Mouse (Mus musculus): ENCODE data around the gene Il2ra. TPM values are rescaled to one million over a fixed set of nuclear protein-coding genes. Genes with fewer than 3 reads are reported as not detected.
"Not testable (repeated sequence)": the region's sequence is repeated elsewhere in the genome, so short reads cannot be mapped to it uniquely, and the experiment has no call there.

Gene Il2ra
- polyA plus RNA-seq (2012; rRNA removed), result 0.51 and 0.54 TPM in 2 replicates

DNA sequence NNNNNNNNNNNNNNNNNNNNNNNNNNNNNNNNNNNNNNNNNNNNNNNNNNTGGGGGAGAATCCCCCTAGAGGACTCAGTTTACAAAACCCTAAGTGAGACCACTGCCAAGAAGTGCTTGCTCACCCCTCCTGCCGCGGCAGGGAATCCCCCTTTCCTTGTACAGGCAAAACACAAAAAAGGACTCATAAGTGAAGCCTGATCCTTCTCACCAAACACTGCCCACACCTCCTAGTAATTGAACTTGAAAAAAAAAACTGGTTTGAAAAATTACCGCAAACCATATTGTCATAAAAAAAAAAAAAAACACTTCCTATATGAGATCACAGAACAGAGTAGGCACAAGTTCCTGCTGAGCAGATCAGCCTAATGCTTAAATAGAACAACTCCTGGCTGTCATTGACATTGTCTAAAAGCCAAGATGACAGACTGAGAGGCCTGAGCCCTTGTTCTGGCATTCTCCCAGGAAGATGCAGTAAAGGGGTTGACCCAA lies at the start of gene Il2ra:
Il2ra (plus strand) TSS at position 357 of the 491 bp plus-strand sequence.
- no peak for DNase-seq (ENCODE audit: low read depth)

DNA sequence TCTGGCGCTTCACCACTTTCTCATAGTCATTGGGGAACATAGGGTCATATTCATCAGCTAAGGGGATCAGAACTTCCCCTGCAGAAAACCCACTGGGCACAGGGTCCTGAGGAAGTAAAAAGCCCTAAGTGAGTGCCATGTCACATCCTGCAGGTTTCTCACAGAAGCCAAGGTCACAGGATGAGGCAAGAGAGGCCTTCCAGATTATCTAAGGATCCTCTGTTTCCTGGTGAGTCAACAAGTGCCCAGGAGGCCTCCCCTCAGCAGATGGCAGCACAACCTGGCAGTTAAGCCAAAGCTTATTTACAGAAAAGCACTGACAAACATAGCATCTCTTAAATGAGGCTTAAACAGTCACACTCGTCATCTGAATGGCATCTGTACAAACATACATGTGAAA lies 45.9 kb upstream of the Il2ra start:
- DNase-seq (ENCODE audit: low read depth), result no peak

DNA sequence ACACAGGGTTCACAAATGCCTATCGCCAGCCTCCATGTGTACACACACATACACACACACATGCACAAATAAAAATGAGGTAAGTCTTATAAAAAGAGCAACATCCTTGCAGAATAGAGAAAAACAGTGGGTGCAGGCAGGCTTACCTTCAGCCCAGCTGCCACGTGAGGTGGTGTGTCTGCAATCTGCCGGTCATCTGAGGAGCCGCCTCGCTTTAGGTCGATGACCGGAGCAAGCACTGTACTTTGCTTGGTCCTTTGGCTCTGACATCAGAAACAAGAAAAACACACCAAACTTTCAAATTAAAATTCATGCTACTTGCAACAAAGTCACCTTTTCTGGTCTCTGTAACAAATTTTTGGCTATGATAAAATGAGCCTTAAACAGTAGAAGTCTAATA lies 44.7 kb upstream of the Il2ra start:
- no peak for DNase-seq (ENCODE audit: low read depth)

DNA sequence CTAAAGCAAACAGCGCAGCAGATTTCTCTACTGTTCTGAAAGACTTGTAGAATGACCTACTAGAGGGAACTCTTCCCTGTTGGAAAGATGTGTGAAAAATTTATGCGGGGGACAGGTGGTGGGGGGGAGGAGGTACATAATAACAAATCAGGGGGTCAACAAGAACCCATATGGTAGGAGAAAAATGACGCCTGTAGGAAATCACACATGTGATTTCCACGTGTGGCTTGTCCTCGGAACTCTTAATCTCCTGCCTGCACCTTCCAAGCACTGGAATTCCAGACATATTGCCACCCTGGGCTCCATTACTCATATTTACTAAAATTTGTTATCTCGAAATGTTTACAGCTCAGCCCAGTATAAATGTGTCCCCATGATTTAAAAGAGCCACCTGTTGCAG lies 40.8 kb upstream of the Il2ra start:
- no peak for DNase-seq (ENCODE audit: low read depth)

DNA sequence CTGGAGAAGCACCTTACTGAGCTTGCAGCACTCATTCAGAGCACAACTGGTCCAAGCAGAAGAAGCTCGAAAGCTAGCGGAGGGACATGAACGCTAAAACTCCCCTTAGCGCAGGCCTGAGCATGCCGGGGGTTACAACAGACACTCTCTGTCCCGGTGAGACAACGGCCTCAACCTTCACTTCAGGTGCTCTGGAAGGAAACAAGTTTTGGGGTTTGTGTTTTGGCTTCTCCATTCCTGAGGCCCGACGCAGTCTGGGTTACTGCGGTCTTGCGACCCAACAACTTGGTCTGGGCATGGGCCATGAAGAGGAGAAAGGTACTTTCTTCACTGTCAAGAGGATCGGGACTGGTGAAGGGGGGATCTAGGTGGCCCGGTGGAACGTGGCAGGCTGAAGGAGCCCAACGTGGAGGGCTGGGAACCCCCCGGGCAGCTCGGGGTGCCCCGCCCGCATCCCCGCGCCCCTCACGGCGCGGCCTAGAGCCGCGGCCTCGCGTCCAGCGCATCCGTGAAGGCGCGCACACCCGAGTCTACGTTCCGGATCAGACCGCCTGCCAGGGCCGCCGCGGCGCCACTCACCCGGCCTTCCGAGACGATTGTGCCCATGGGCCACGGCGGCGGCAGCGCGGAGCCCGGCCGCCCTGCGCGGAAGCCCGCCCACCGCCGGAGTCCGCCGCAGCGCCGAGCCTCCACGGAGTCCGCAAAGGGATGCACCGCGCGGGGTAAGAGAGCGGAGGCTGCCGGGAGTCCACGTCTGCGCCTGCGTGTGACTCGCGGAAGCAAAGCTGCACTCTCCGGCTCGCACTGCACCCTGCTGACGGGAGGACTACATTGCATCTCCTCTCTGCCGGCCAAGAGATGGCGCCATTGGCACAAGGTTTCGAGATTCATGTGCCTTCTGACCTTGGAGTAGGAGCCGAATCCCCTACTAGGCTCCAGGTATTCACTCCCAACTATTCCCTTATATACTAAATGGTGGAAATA lies 39.8 kb upstream of the Il2ra start:
- DNase-seq (ENCODE audit: low read depth), result peak; percentile 75

DNA sequence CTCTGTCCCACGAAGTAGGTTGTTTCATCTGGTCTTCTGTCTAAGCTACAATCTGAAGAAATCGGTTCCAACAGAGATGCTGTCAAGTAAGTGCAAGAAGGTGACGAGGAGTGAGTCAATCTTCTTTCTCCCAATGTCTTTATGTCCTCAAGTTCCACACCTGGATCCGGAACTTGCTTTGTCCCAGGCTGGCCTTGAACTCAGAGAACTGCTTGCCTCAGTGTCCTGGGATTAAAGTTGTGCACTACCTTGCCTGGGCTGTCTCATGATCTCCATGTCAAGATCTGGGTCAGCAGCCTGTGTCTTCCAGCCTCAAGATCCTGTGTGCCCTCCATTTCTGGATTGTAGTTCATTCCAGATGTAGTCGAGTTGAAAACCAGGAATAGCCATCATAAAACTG lies 38.6 kb upstream of the Il2ra start, which contains the start of gene Rbm17:
Rbm17 (minus strand) TSS at position 101 of the 400 bp plus-strand sequence.
- DNase-seq (ENCODE audit: low read depth), result no peak

DNA sequence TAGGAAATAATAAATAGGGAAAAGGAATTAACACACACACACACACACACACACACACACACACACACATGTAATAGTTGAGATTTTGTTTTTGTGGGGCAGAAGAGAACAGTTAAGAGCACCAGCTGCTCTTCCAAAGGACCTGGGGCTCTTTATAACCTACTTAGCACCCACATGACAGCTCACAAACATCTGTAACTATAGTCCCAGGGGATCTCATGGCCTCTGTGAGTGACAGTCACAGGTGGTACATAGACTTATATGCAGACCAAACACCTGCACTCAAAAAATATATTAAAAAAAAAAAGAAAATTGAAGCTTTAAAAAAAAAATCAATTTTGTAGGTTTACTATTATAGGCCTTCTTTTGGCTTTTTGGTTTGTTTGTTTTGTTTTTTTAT lies 37.7 kb upstream of the Il2ra start:
- DNase-seq (ENCODE audit: low read depth), result no peak

DNA sequence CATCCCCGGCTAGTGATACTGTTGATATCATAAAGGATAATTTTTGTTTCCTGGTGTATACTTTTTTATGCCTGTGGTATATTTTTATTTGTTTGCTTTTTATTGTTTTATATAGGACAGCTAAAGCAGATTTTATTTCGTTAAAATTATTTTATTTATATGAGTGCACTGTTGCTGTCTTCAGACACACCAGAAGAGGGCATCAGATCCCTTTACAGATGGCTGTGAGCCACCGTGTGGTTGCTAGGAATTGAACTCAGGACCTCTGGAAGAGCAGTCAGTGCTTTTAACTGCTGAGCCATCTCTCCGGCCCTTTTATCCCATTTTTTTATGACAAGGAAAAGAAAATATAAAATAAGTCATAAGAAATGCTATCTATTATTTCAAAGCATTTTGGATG lies 35.9 kb upstream of the Il2ra start:
- DNase-seq (ENCODE audit: low read depth), result not testable (repeated sequence)

DNA sequence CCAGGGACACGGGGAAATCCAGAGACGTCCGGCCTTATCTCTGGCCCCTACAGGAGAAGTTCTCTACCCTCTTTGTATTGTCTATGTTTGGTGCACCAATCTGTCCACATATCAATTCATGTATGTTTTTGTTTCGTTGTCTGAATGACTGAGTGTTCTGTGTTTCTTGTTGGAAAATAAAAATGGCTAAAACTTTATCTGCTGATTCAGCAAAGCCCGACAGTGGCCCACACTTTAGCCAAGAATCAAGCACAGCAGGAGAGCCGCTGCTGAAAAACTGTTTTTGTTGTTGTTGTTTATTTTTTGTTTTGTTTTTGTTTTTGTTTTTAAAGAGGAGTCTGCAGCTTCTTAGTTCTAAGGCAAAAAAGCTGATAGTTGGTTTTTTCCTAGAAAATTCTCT lies 29.7 kb upstream of the Il2ra start:
- DNase-seq (ENCODE audit: low read depth), result not testable (repeated sequence)

DNA sequence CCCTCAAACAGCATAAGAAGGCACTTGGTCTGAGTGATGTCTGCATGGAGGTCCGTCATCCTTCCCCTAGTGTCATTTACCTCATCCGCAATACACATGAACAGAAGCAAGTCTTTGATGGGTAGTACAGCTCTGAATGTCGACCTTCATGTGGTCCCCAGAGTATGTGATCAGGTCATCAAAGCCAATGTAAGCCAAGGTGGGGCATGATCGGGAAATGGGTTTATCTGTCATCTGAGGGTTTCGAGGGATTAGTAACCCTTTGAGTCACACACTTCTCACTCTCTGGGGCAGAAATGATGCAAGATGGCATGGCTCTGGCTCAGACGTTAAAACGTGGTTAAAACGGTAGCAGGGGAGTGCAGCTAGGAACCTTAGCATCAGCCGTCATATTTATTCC lies 25.8 kb upstream of the Il2ra start:
- DNase-seq (ENCODE audit: low read depth), result no peak

DNA sequence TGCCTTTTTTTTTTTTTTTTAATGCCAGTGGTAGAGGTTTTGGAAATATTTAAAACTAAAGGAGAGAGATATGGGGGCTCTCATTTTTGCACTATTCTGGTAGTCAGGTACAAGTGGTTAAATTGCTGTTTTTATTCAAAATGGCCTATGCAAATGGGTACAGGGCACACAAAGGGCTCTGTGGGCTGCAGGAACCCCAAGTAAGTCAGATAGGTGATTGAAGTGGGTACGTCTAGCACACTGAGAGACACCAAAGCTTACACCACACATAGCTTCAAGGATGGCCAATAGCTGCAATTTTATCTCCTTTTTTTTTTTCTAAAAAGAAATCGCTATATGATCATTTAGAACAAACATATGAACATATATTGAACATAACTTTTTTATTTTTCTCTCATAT lies 23.0 kb upstream of the Il2ra start:
- DNase-seq (ENCODE audit: low read depth), result no peak

DNA sequence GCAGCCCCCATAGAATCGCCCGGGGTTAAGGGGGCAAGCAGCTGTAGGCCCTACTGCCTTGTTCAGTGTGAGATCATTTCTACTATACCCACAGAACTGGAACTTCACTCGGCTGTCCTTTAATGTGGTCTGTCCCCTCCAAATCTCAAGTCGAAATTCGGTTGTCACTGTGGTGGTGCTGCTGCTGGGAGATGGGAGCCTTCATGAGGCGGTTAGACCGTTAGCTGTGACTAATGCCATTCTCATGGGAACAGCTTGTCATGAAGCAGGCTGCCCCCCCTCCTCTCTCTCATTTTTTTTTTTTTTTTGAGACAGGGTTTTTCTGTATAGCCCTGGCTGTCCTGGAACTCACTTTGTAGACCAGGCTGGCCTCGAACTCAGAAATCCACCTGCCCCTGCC lies 19.4 kb upstream of the Il2ra start:
- no peak for DNase-seq (ENCODE audit: low read depth)

DNA sequence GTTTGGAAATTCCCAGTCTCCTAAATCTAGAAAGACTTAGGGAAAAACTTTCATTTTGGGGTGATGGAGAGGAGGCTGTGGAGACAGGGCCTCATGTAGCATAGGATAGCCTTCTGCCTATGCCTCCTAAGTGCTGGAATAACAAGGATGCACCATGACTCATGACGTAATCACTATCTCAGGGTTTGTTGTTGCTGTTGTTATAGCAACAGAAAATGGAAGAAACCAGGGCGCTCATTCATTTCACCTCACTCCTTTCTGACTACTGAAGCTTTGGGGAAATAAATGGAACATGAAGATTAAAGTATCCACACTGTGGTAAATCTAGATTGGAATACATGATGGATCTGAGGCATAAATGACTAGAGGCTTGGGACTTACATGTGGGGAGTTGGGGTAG lies 18.9 kb upstream of the Il2ra start:
- no peak for DNase-seq (ENCODE audit: low read depth)

DNA sequence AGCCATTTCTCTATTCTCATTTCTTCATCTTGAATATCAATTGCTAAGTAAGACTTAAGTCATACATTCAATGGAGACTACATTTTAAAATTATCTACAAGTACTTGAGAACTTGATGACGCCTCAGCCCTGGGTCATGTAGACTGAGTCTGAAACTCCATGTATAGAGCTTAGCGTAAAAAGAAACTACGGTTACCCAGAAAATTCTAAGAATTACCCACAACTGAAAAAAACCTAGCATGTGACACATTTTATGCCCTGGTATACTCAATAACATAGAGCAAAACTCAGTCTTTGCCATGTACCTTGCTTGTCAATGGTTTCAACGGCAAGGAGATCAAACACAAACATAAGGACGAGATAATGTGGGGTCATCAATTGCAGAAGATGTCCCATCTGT lies 16.7 kb upstream of the Il2ra start, which contains the start of gene Gm17490:
Gm17490 (minus strand) TSS at position 375 of the 400 bp plus-strand sequence.
- DNase-seq (ENCODE audit: low read depth), result no peak

DNA sequence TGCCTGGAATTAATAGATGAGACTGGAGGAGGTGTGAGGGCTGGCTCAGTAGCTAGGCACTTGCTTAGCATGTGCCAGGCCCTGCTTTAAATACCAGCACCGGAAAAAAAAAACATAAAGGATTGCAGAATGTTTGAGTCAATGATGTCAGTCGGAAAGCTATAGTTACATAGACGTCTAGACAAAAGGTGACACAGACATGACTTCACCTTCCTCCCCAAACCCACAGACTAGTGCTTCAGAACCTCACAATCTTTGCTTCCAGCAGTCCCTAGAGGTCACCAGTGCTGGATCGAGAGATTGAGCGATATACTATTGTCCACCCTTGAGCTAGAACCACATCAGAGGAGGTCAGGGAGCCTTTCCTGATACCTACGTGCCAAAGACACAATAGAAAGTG lies 7.6 kb upstream of the Il2ra start:
- DNase-seq (ENCODE audit: low read depth), result no peak

DNA sequence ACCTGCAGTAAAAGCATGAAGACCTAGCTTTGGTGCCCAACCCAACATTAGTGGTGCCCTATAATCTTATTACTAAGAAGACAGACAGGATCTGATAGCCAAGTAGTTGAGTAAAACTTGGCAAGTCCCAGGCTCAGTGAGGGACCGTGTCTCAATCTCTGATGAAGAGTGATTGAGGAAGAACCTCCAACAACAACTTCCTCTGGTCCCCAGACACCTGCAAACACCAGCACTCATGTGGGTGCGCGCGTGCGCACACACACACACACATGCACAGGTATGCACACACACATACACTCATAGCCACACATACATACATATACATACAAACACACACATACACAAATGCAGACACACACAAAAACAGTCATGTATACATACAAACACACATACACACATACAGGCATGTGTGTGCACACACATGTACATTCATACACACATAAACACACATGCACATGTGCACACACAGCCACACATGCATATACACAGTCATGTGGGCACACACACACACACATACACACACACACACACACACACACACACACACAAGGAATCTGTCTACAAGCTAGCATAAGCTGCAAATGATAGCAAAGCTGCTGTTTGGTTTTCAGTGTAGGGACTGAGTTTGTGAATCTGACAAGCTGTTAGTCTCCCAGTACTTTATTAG lies 7.0 kb upstream of the Il2ra start:
- DNase-seq (ENCODE audit: low read depth), result no peak

DNA sequence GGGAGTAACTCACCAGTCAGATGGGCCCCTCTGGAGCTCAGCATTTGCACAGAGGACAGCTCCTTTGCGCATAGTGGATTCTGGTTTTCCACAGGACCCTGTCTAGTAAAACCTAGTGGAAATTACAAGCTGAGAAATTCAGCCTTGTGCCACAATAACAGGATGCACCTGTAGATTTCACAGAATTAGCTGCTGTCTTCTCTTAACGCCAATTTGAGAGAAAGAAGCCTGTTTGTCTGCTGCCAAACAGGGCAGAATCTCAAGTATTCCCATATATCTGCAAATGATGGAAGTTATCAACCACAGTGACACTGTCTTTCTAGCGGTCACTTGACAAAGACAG lies 6.5 kb upstream of the Il2ra start:
- no peak for DNase-seq (ENCODE audit: low read depth)

DNA sequence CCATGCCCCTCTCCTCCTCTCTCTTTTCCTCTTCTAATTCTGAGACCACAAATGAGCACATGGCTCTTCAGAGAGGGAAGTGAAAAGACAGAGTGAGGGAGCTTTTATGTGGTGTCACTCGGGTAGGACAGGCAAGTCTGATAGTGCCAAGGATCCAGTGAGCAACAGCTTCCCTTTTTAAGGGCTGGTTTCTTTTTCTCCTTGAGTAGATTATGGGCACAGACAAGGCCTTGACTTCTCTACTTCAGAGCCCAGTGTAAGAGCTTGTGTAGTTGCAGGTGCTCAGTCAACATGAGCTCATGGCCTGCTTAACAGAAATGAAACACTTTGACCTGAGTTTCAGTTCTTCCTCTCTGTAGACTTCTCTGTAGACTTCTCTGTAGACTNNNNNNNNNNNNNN lies 5.5 kb upstream of the Il2ra start:
- no peak for DNase-seq (ENCODE audit: low read depth)

DNA sequence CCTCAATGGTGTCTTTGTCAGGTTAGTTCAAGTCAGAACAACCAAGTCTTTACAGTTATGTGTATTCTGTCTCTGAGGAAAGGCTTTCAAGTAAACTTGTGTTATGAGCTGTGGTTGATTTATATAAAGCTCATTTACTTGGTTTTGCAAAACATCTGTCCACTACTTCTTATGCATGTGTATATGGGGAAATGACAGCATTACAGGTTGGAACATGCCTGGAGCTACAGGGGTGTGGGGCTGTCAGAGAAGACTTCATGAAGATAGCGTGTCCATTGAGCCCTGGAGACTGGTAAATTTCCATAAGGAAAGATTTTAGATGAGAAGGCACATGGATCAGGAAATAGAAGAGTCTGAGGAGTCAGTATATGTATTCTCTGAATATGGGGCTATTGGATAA lies 1.4 kb downstream of the Il2ra start:
- no peak for DNase-seq (ENCODE audit: low read depth)

DNA sequence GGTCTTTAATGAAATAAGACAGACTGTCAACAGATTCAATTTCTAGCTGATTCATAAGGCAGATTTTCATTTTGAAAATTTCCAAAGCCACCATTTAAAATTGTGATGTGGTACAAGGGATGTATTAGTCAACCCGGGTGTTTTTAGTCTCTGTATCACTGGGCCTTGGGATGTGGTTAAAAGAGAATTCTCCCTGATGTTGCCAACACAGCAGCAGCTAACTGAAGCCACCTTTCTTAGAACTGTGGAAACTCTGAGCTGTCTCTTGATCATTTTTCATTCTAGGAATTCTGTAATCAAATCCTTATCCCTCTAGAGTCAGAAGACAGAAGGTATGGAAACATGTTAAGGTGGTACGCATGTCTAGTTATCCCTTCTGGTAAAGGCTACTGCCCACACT lies 2.7 kb downstream of the Il2ra start:
- DNase-seq (ENCODE audit: low read depth), result no peak

DNA sequence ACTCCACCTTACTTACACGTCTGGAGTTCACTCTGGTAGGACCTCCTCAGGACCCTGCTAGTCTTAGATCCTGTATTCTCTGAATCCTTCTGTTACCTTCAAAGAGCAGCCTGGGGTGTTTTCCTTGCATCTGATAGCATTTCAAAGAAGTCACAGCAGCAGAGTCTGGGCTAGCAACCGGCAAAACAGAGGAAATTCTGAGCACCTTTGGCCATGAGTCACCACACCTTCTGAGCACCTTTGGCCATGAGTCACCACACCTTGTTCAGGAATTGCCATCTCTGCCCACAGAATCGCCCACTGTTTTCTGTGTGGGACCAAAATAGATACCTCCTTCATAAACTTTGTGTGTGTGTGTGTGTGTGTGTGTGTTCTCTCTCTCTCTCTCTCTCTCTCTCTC lies 8.9 kb downstream of the Il2ra start:
- no peak for DNase-seq (ENCODE audit: low read depth)

DNA sequence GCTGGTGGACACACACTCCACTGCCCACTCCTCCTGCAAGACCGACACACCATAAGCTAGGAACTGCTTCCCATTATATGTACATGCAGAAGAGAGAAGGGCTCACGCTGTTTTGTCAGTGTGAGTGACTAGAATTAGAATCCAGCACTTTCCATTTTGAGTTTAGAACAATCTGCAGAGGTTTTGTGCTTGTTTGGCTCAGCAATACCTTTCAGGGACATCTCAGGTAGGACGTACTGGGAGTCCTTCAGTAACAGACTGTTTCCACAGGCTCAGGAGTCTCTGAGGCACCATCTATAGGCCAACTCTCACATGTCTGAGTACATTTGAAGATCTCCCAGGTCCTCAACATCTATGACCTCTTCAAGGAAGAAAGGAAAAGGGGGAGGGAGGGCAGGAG lies 9.6 kb downstream of the Il2ra start:
- DNase-seq (ENCODE audit: low read depth), result no peak

DNA sequence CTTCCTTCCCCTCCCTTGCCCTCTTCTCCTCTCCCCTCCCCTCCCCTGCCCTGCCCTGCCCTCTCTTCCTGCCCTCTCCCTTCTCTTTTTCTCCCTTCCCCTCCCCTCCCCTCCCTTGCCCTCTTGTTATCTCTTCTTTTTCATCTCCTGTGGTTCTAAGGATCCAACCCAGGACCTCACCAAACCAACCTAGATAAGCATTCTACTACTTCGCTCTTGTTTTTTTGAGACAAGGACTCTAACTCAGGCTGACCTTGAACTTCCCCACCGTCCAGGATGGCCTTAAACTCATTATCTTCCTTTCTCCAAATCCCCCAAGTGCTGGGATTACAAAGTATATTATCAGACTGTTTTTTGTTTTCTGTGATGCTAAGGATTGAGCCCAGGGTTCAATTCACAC lies 10.2 kb downstream of the Il2ra start:
- DNase-seq (ENCODE audit: low read depth), result no peak
